Mouse (Mus musculus) lung, postnatal 0 days (tissue): ENCODE measurements at regions not wholly inside any gene's neighbourhood (a gene's known extent, or its start where the extent isn't known, plus 50 kb on each side); places are given as distances from the start of the nearest gene placed in this dataset.

Source experiments
- CTCF ChIP-seq: IDR thresholded peaks from 2 replicates; pipeline ENCODE4 v1.5.1; 2016; ENCODE audit warnings: antibody characterized with exemption, mild to moderate bottlenecking
- EP300 ChIP-seq: IDR thresholded peaks from 2 replicates; pipeline ENCODE4 v1.6.1; 2016; ENCODE audit warnings: antibody characterized with exemption, mild to moderate bottlenecking, control low read depth

- TF ChIP-seq EP300: no peak
- no peak for TF ChIP-seq CTCF
Measured at GRCm38 (mm10) chr6:93537971-93538370, 594.7 kb upstream of the Adamts9 start.
